Mouse (Mus musculus) liver, embryonic 14.5 days (tissue): ENCODE measurements around the gene Tom1l2.

Source experiments
- CTCF ChIP-seq: IDR thresholded peaks from 2 replicates; pipeline ENCODE4 v1.5.1; 2016; ENCODE audit warnings: antibody characterized with exemption, low read depth, control low read depth
- EP300 ChIP-seq: IDR thresholded peaks from 2 replicates; pipeline ENCODE4 v1.6.1; 2016; ENCODE audit warnings: antibody characterized with exemption, low read depth

- TF ChIP-seq EP300 (no peak), CTCF (no peak)
Measured at GRCm38 (mm10) chr11:60397172-60397571, 44.5 kb upstream of the Tom1l2 start.
